Mouse (Mus musculus): ENCODE data around the gene Foxi2. TPM values are rescaled to one million over a fixed set of nuclear protein-coding genes. Genes with fewer than 3 reads are reported as not detected.

Gene Foxi2
- polyA plus RNA-seq, 1 experiment = not detected

GRCm38 (mm10) chr7:135428840-135429239, 18.7 kb downstream of the Foxi2 start:
- H3K4me1 ChIP-seq (ENCODE audit: control insufficient read depth, insufficient read depth, low read length) = no peaks in the 10 kb centered on the region
- peak; percentile 57; the same call in 1 of the 2 replicates for TF ChIP-seq CTCF (IDR thresholded peaks at IDR 0.05; ENCODE audit: control insufficient read depth, insufficient read depth, insufficient replicate concordance, low read depth, low read length)
- no peak for TF ChIP-seq POLR2A (IDR thresholded peaks at IDR 0.05; ENCODE audit: control insufficient read depth, low read depth, low read length)
- H3K4me3 ChIP-seq (ENCODE audit: control insufficient read depth, low read depth, low read length) = no peak overlapping the region
- no peaks in the 10 kb centered on the region for H3K27me3 ChIP-seq (ENCODE audit: control insufficient read depth, insufficient read depth, low read length)
- no peak overlapping the region for H3K27ac ChIP-seq (ENCODE audit: control insufficient read depth, insufficient read depth, low read depth, low read length)
- no peaks in the 10 kb centered on the region for H3K36me3 ChIP-seq (ENCODE audit: control insufficient read depth, insufficient read depth, low read length)

- no peak overlapping the region for H3K4me3 ChIP-seq (ENCODE audit: control insufficient read depth, low read depth, low read length)
- no peaks in the 10 kb centered on the region for H3K36me3 ChIP-seq (ENCODE audit: control insufficient read depth, insufficient read depth, low read length)
- no peaks in the 10 kb centered on the region for H3K27me3 ChIP-seq (ENCODE audit: control insufficient read depth, insufficient read depth, low read length)
- no peak overlapping the region for H3K27ac ChIP-seq (ENCODE audit: control insufficient read depth, insufficient read depth, low read depth, low read length)
- TF ChIP-seq CTCF (IDR thresholded peaks at IDR 0.05; ENCODE audit: control insufficient read depth, insufficient read depth, insufficient replicate concordance, low read depth, low read length) (no peak), POLR2A (IDR thresholded peaks at IDR 0.05; ENCODE audit: control insufficient read depth, low read depth, low read length) (no peak)
- H3K4me1 ChIP-seq (ENCODE audit: control insufficient read depth, insufficient read depth, low read length) = no peaks in the 10 kb centered on the region
These were observed 20.8 kb downstream of the Foxi2 start for GRCm38 (mm10) chr7:135430903-135431302.

GRCm38 (mm10) chr7:135443903-135444302, 33.8 kb downstream of the Foxi2 start:
- Histone ChIP-seq H3K27ac (ENCODE audit: control insufficient read depth, insufficient read depth, low read depth, low read length) (no peak overlapping the region), H3K27me3 (ENCODE audit: control insufficient read depth, insufficient read depth, low read length) (no peaks in the 10 kb centered on the region), H3K4me1 (ENCODE audit: control insufficient read depth, insufficient read depth, low read length) (no peaks in the 10 kb centered on the region), H3K36me3 (ENCODE audit: control insufficient read depth, insufficient read depth, low read length) (no peaks in the 10 kb centered on the region), H3K4me3 (ENCODE audit: control insufficient read depth, low read depth, low read length) (no peak overlapping the region)
- TF ChIP-seq POLR2A (IDR thresholded peaks at IDR 0.05; ENCODE audit: control insufficient read depth, low read depth, low read length) (no peak), CTCF (IDR thresholded peaks at IDR 0.05; ENCODE audit: control insufficient read depth, insufficient read depth, insufficient replicate concordance, low read depth, low read length) (no peak)

DNA sequence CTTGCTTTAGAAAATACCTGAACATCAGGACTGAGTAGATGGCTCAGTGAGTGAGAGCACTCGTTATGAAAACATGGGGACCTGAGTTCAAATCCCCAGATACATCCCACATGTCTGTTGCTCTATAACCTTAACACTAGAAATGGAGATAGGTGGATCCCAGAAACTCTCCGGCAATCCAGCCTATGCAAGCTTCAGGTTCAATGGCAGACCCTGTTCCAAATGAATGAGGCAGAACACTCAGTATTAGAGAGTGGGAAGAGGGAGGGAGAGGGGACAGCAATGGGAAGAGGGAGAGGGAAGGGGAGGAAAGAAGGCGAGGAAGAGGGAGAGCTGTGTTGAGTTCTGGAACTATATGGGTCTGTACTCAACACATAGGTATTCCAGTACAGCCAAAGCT, 41.2 kb downstream of the Foxi2 start:
- Histone ChIP-seq H3K4me1 (ENCODE audit: control insufficient read depth, insufficient read depth, low read length) (no peaks in the 10 kb centered on the region), H3K27me3 (ENCODE audit: control insufficient read depth, insufficient read depth, low read length) (no peaks in the 10 kb centered on the region), H3K36me3 (ENCODE audit: control insufficient read depth, insufficient read depth, low read length) (no peaks in the 10 kb centered on the region), H3K4me3 (ENCODE audit: control insufficient read depth, low read depth, low read length) (no peak overlapping the region), H3K27ac (ENCODE audit: control insufficient read depth, insufficient read depth, low read depth, low read length) (no peak overlapping the region)
- TF ChIP-seq CTCF (IDR thresholded peaks at IDR 0.05; ENCODE audit: control insufficient read depth, insufficient read depth, insufficient replicate concordance, low read depth, low read length) (no peak), POLR2A (IDR thresholded peaks at IDR 0.05; ENCODE audit: control insufficient read depth, low read depth, low read length) (no peak)

DNA sequence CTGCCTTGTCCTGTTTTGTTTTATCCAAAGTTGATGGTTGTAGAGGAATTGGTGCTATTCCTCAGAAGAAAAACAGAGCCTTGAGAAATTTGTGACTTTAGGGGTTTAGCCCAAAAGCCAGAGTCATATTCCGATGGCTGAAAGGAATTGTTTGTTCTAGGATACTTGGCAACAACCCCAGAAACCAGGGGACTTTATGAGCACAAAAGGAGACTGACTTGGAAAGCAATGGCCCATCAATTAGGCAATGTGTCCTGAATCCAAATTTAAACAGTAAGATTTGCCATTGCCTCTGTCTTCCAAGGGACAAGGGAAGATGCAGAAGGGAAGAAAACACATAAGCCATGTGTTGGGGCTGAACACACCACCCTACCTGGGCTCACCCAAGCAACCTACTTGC, 42.3 kb downstream of the Foxi2 start:
- Histone ChIP-seq H3K27ac (ENCODE audit: control insufficient read depth, insufficient read depth, low read depth, low read length) (no peak overlapping the region), H3K36me3 (ENCODE audit: control insufficient read depth, insufficient read depth, low read length) (no peaks in the 10 kb centered on the region), H3K27me3 (ENCODE audit: control insufficient read depth, insufficient read depth, low read length) (no peaks in the 10 kb centered on the region), H3K4me3 (ENCODE audit: control insufficient read depth, low read depth, low read length) (no peak overlapping the region), H3K4me1 (ENCODE audit: control insufficient read depth, insufficient read depth, low read length) (no peaks in the 10 kb centered on the region)
- TF ChIP-seq CTCF (IDR thresholded peaks at IDR 0.05; ENCODE audit: control insufficient read depth, insufficient read depth, insufficient replicate concordance, low read depth, low read length) = no peak
- no peak for TF ChIP-seq POLR2A (IDR thresholded peaks at IDR 0.05; ENCODE audit: control insufficient read depth, low read depth, low read length)

GRCm38 (mm10) chr7:135453690-135454089, 43.6 kb downstream of the Foxi2 start:
- Histone ChIP-seq H3K36me3 (ENCODE audit: control insufficient read depth, insufficient read depth, low read length) (no peaks in the 10 kb centered on the region), H3K27ac (ENCODE audit: control insufficient read depth, insufficient read depth, low read depth, low read length) (no peak overlapping the region), H3K4me3 (ENCODE audit: control insufficient read depth, low read depth, low read length) (no peak overlapping the region), H3K4me1 (ENCODE audit: control insufficient read depth, insufficient read depth, low read length) (no peaks in the 10 kb centered on the region), H3K27me3 (ENCODE audit: control insufficient read depth, insufficient read depth, low read length) (no peaks in the 10 kb centered on the region)
- no peak for TF ChIP-seq CTCF (IDR thresholded peaks at IDR 0.05; ENCODE audit: control insufficient read depth, insufficient read depth, insufficient replicate concordance, low read depth, low read length)
- no peak for TF ChIP-seq POLR2A (IDR thresholded peaks at IDR 0.05; ENCODE audit: control insufficient read depth, low read depth, low read length)

Other genes with a start within 250 kb of the Foxi2 start
- 1.5 and 1.8 TPM in 2 replicates for gene Nps, start 151.6 kb upstream of the Foxi2 start, polyA plus RNA-seq (2012; rRNA removed)
- gene Clrn3, start 118.3 kb downstream of the Foxi2 start, polyA plus RNA-seq (2012; rRNA removed) = not detected in 2 replicates
- 5.4 and 7.2 TPM in 2 replicates for gene Ptpre, start 127.2 kb downstream of the Foxi2 start, polyA plus RNA-seq (2012; rRNA removed)